Mouse (Mus musculus): Measurements from ENCODE around the gene Dact3.

DNA sequence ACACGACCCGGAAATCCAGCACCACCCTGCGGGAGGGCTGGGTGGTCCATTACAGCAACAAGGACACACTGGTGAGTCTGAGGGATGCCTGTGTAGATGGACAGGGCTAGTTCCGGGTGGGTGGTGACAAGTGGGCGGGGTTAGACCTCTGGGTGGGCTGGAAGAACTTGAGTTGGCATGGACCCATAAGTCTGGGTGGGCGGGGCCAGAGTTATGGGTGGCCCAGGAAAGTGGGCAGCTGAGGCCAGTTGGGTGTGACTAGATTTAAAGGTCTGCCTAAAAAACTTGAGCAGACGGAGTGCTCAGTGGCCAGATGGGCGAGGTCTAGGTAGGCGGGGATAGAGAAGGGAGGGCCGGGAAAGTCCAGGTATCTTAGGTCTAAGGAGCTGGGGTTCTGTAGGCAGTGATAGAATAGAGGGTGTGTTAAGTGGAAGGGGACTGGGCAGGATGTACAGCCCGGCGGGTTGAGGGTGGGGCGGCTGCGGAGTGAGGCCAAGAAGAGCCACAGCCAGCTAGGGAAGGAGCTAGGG, 21.8 kb upstream of the Dact3 start:
- TF ChIP-seq HCFC1 (IDR thresholded peaks at IDR 0.05; ENCODE audit: low read depth, low read length) (no peak), TAL1 (IDR thresholded peaks at IDR 0.05; ENCODE audit: low read length) (no peak), CTCF (IDR thresholded peaks at IDR 0.05 in 2 of 3, conservative IDR thresholded peaks at IDR 0.05 in 1 of 3; ENCODE audit: control insufficient read depth in 1 of 3, insufficient read depth in 1 of 3, low read depth in 2 of 3, low read length in 3 of 3, poor library complexity in 1 of 3, severe bottlenecking in 1 of 3) (no peak), EP300 (IDR thresholded peaks at IDR 0.05; ENCODE audit: low read depth in 1 of 2, low read length in 2 of 2) (no peak), CHD1 (IDR thresholded peaks at IDR 0.05; ENCODE audit: low read depth, low read length) (no peak), MAFK (IDR thresholded peaks at IDR 0.05; ENCODE audit: borderline replicate concordance, low read depth, low read length) (no peak), POLR2AphosphoS5 (IDR thresholded peaks at IDR 0.05; ENCODE audit: borderline replicate concordance, low read depth, low read length) (no peak), USF1 (IDR thresholded peaks at IDR 0.05; ENCODE audit: low read depth, low read length) (no peak), GATA1 (IDR thresholded peaks at IDR 0.05; ENCODE audit: low read depth, low read length) (no peak), SIN3A (IDR thresholded peaks at IDR 0.05; ENCODE audit: low read length) (no peak), ZNF384 (IDR thresholded peaks at IDR 0.05; ENCODE audit: low read depth, low read length) (no peak), RCOR1 (IDR thresholded peaks at IDR 0.05; ENCODE audit: low read depth, low read length) (no peak)

Data from MEL (cell line).